Mouse (Mus musculus) myocyte (in vitro differentiated cells): ENCODE measurements at regions not wholly inside any gene's neighbourhood (a gene's known extent, or its start where the extent isn't known, plus 50 kb on each side); places are given as distances from the start of the nearest gene placed in this dataset.

Experiments
- CEBPB ChIP-seq: IDR thresholded peaks from 2 replicates; pipeline ENCODE4 v1.6.1; 2011; ENCODE audit warnings: mild to moderate bottlenecking, moderate library complexity; ENCODE audit not compliant: poor library complexity, insufficient read depth, severe bottlenecking
- E2F4 ChIP-seq: IDR thresholded peaks from one replicate; pipeline ENCODE4 v1.6.1; 2011; ENCODE audit warnings: mild to moderate bottlenecking, control low read depth, moderate library complexity; ENCODE audit not compliant: insufficient read depth

- TF ChIP-seq CEBPB (no peak), E2F4 (no peak)
These were observed 214.7 kb upstream of the Pkdcc start for GRCm38 (mm10) chr17:83000411-83000810.
